Mouse (Mus musculus): Measurements from ENCODE around the gene Kcnk5.

DNA sequence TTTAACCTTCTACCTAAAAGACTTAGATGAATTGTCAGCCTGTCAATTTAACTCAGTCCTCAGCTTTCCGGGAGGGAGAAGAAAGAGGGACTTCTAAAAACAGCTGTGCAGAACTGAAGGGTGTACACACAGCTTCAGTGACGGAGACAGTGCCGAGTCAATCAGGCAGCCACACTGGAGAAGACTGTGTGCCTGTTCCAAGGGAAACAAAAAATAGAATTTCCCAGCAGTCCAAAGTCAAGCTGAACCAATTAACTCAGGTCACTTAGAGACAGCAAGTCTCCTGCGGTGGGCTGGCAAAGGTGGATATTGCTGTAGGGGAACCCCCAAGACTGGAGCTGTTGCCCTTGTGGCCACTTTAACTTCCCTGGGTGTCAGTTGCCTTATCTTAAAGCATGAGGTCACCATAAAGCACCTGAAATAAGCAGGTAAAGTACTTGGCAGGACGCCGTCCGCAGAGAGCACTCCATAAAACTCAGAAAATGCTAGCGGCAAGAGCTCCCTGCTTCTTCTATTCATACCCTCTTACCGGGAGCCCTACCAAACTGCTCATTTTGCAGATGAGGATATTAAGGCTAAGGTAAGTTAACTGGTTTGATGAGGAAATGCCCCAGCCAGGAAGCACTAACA, 4.0 kb downstream of the Kcnk5 start:
- TF ChIP-seq CTCF (conservative IDR thresholded peaks at IDR 0.05; ENCODE audit: low read length) (no peak), NANOG (IDR thresholded peaks at IDR 0.05; ENCODE audit: borderline replicate concordance, low read length) (no peak)

Data from E14TG2a.4 (cell line).